Mouse (Mus musculus): ENCODE data around the gene Usp8. TPM values are rescaled to one million over a fixed set of nuclear protein-coding genes. Genes with fewer than 3 reads are reported as not detected.

Usp8 gene
- total RNA-seq (2022), result 10 to 100 TPM; 48.5 to 50.3 (median 49.7) TPM

- DNase-seq (ENCODE audit: low spot score in 2 of 2), result peak; percentile 95 to 97
These were observed at the start of gene Usp8 for GRCm38 (mm10) chr2:126706759-126707437. Gene Usp8, plus strand, starts transcription at chr2:126707328.

GRCm38 (mm10) chr2:126663481-126663880, 43.6 kb upstream of the Usp8 start:
- DNase-seq (ENCODE audit: low spot score in 2 of 2), result no peak

- no peak for DNase-seq (ENCODE audit: low spot score in 2 of 2)
These were observed 41.1 kb upstream of the Usp8 start for GRCm38 (mm10) chr2:126665984-126666383.

- no peak for DNase-seq (ENCODE audit: low spot score in 2 of 2)
These were observed 38.4 kb upstream of the Usp8 start for GRCm38 (mm10) chr2:126668621-126669252.

- no peak for DNase-seq (ENCODE audit: low spot score in 2 of 2)
These were observed 33.5 kb upstream of the Usp8 start for GRCm38 (mm10) chr2:126673317-126674242.

- DNase-seq (ENCODE audit: low spot score in 2 of 2), result peak; percentile 15 to 23
These were observed 32.5 kb upstream of the Usp8 start for GRCm38 (mm10) chr2:126674441-126675168.

GRCm38 (mm10) chr2:126675169-126676121, 31.7 kb upstream of the Usp8 start:
- peak; percentile 79 to 81 for DNase-seq (ENCODE audit: low spot score in 2 of 2)

GRCm38 (mm10) chr2:126676122-126676515, 31.0 kb upstream of the Usp8 start, which contains the start of gene Gabpb1:
Gene Gabpb1, minus strand, starts transcription at chr2:126676337.
- DNase-seq (ENCODE audit: low spot score in 2 of 2), result no peak

- DNase-seq (ENCODE audit: low spot score in 2 of 2), result no peak
These were observed 29.8 kb upstream of the Usp8 start for GRCm38 (mm10) chr2:126677366-126677765.

- DNase-seq (ENCODE audit: low spot score in 2 of 2), result no peak
These were observed 24.8 kb upstream of the Usp8 start for GRCm38 (mm10) chr2:126682333-126682732.

GRCm38 (mm10) chr2:126682937-126683336, 24.2 kb upstream of the Usp8 start:
- DNase-seq (ENCODE audit: low spot score in 2 of 2), result no peak

- DNase-seq (ENCODE audit: low spot score in 2 of 2), result no peak
These were observed 15.8 kb upstream of the Usp8 start for GRCm38 (mm10) chr2:126691290-126691689.

- no peak for DNase-seq (ENCODE audit: low spot score in 2 of 2)
These were observed 11.8 kb upstream of the Usp8 start for GRCm38 (mm10) chr2:126695285-126695684.

- DNase-seq (ENCODE audit: low spot score in 2 of 2), result no peak
These were observed 281 bp downstream of the Usp8 start for GRCm38 (mm10) chr2:126707438-126707779.

- no peak for DNase-seq (ENCODE audit: low spot score in 2 of 2)
These were observed 1.2 kb downstream of the Usp8 start for GRCm38 (mm10) chr2:126708361-126708760.

- DNase-seq (ENCODE audit: low spot score in 2 of 2), result no peak
These were observed 5.4 kb downstream of the Usp8 start for GRCm38 (mm10) chr2:126712526-126712925.

- no peak for DNase-seq (ENCODE audit: low spot score in 2 of 2)
These were observed 5.8 kb downstream of the Usp8 start for GRCm38 (mm10) chr2:126712950-126713349.

GRCm38 (mm10) chr2:126729207-126729606, 22.1 kb downstream of the Usp8 start:
- DNase-seq (ENCODE audit: low spot score in 2 of 2), result no peak

GRCm38 (mm10) chr2:126730502-126730901, 23.4 kb downstream of the Usp8 start:
- no peak for DNase-seq (ENCODE audit: low spot score in 2 of 2)
